Mouse (Mus musculus) heart, embryonic 16.5 days (tissue): ENCODE results near the gene Spg20. TPM values are rescaled to one million over a fixed set of nuclear protein-coding genes. Genes with fewer than 3 reads are reported as not detected.
A peak's percentile ranks its signal among the peaks of the same experiment; 100 is the strongest.

Experiments
- ATAC-seq: fragments of 200-750 bp; cut with Nextera tagmentation; replicated peaks from 2 replicates; pipeline ENCODE4 v1.8.0; 2017; ENCODE audit warnings: moderate number of reproducible peaks; ENCODE audit not compliant: insufficient read depth, low FRiP score; ENCODE audit errors: extremely low read depth
- H3K27ac ChIP-seq: fragments of 300-500 bp; sonication (generic); 2 replicates; pipeline ENCODE4 v1.5.1; 2014; ENCODE audit warnings: mild to moderate bottlenecking, low read length, control low read depth, moderate library complexity
- H3K27me3 ChIP-seq: fragments of 300-500 bp; sonication (generic); 2 replicates; pipeline ENCODE4 v1.6.1; 2014; ENCODE audit warnings: low read length, mixed read lengths; ENCODE audit not compliant: control insufficient read depth, insufficient read depth
- H3K36me3 ChIP-seq: fragments of 300-500 bp; sonication (generic); 2 replicates; pipeline ENCODE4 v1.6.1; 2014; ENCODE audit not compliant: control insufficient read depth, insufficient read depth
- H3K4me1 ChIP-seq: fragments of 300-500 bp; sonication (generic); 2 replicates; pipeline ENCODE4 v1.6.1; 2014; ENCODE audit warnings: low read length, mixed read lengths; ENCODE audit not compliant: control insufficient read depth, insufficient read depth
- H3K4me2 ChIP-seq: fragments of 300-500 bp; sonication (generic); 2 replicates; pipeline ENCODE4 v1.6.1; 2014; ENCODE audit warnings: low read depth, mild to moderate bottlenecking, control low read depth, low read length
- H3K4me3 ChIP-seq: fragments of 300-500 bp; sonication (generic); 2 replicates; pipeline ENCODE4 v1.5.1; 2014; ENCODE audit warnings: mild to moderate bottlenecking, control low read depth, low read length
- H3K9ac ChIP-seq: fragments of 300-500 bp; sonication (generic); 2 replicates; pipeline ENCODE4 v1.6.1; 2014; ENCODE audit warnings: low read length, control low read depth
- H3K9me3 ChIP-seq: fragments of 300-500 bp; sonication (generic); replicated peaks from 2 replicates; pipeline ENCODE4 v1.6.1; 2016; ENCODE audit warnings: low read length; ENCODE audit not compliant: control insufficient read depth
- WGBS: fragments of 180-500 bp; shearing (Covaris S2); extraction: QIAGEN DNeasy Blood & Tissue Kit; methylation state at CpG from one replicate; pipeline ENCODE4 v1.1.7; 2014; 5-methylcytosine and 5-hydroxymethylcytosine counted together
- polyA plus RNA-seq: library from polyadenylated mRNA; unstranded; fragments of >200 nt; fragmentation: Nextera tagmentation; extraction: Ambion mirVana; gene quantifications from 2 replicates; pipeline ENCODE4 v1.2.1, GENCODE M21; 2015

Gene Spg20
- polyA plus RNA-seq, result 29.0 and 29.7 TPM in 2 replicates

DNA sequence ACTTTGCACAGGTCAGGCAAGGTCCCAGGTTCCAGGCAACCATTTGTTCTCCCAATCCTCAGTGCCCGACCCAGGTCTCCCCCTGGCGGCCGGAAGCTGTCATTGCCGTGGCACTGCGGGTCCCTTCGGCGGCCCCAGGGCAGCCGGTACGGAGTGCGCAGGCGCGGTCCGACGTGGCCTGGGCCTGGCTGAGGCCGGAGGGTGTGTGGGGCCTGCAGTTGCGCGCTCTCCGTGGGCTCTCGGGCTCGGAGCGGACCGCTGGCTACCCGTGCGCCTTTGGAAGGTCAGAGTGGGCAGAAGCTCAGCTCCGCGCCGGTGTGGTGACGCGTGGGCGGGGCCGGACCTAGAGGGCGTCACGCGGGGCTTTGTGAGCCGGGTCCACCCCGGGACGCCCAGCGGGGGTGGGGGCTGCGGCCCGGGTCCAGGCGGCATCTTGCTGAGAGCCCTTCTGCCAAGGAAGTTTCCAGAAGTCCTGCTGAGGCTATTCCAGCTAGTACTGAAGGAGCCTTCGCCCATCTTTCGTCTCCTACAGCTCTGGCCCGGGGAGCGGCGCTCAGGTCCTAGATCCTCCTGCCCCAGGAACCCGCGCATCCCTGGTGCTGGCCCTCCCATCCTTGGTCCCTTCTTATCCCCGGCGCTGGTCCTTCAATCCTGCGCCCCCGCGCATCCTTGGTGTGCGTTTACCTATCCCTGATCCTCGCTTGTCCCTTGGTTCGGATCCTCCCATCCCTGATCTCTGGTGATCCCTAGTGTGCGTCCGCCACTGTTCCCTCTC is at the start of gene Spg20:
Gene Spg20, plus strand, starts transcription at position 174 of the 775 bp plus-strand sequence.
- peak within 1 kb of the TSS; percentile 89 for H3K4me3 ChIP-seq
- WGBS, result 1% methylated on average over 58 of the region's 58 CpGs
- peaks cover 3% of the 10 kb centered on the region for H3K36me3 ChIP-seq
- H3K9me3 ChIP-seq, result no peaks in the 10 kb centered on the region; the same call in 1 of the 2 replicates
- no peaks in the 10 kb centered on the region for H3K27me3 ChIP-seq
- peak within 1 kb of the TSS; percentile 90 for H3K27ac ChIP-seq
- H3K9ac ChIP-seq, result peak within 1 kb of the TSS; percentile 95
- H3K4me1 ChIP-seq, result peaks cover 32% of the 10 kb centered on the region
- peak within 1 kb of the TSS; percentile 70 for H3K4me2 ChIP-seq
- peak; percentile 94 for ATAC-seq

DNA sequence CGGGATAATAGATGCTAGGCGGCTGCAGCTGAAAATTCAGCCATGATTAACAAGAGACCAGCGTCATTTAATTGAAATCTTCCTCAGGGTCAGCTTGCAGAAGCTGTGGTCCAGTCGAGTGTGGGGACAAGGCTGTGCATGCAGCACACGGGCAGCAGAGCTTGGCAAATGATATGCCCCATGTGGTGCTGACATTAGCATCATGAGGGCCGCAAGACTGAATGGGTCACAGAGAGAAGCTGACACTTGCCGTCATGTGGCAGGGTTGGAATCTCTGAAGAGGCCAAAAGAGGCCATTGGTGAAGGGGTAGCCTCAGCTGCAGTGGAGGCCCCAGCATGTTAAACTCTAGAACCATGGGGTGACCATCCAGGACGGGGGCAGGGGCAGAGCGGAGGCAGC is 49.3 kb upstream of the Spg20 start:
- H3K9ac ChIP-seq, result no peak overlapping the region
- WGBS, result 67% methylated on average over 9 of the region's 9 CpGs
- peaks cover 6% of the 10 kb centered on the region for H3K27me3 ChIP-seq
- H3K4me2 ChIP-seq, result no peak overlapping the region
- H3K9me3 ChIP-seq, result no peaks in the 10 kb centered on the region
- no peaks in the 10 kb centered on the region for H3K4me1 ChIP-seq
- H3K4me3 ChIP-seq, result no peak overlapping the region
- no peak overlapping the region for H3K27ac ChIP-seq
- H3K36me3 ChIP-seq, result no peaks in the 10 kb centered on the region
- ATAC-seq, result no peak

- Histone ChIP-seq H3K4me3 (no peak overlapping the region), H3K27ac (no peak overlapping the region), H3K4me1 (no peaks in the 10 kb centered on the region), H3K9ac (no peak overlapping the region), H3K27me3 (peaks cover 7% of the 10 kb centered on the region), H3K36me3 (no peaks in the 10 kb centered on the region), H3K9me3 (no peaks in the 10 kb centered on the region), H3K4me2 (no peak overlapping the region)
- 5% methylated on average over 2 of the region's 2 CpGs for WGBS
- ATAC-seq, result no peak
Measured at GRCm38 (mm10) chr3:55064396-55064795, 47.5 kb upstream of the Spg20 start.

DNA sequence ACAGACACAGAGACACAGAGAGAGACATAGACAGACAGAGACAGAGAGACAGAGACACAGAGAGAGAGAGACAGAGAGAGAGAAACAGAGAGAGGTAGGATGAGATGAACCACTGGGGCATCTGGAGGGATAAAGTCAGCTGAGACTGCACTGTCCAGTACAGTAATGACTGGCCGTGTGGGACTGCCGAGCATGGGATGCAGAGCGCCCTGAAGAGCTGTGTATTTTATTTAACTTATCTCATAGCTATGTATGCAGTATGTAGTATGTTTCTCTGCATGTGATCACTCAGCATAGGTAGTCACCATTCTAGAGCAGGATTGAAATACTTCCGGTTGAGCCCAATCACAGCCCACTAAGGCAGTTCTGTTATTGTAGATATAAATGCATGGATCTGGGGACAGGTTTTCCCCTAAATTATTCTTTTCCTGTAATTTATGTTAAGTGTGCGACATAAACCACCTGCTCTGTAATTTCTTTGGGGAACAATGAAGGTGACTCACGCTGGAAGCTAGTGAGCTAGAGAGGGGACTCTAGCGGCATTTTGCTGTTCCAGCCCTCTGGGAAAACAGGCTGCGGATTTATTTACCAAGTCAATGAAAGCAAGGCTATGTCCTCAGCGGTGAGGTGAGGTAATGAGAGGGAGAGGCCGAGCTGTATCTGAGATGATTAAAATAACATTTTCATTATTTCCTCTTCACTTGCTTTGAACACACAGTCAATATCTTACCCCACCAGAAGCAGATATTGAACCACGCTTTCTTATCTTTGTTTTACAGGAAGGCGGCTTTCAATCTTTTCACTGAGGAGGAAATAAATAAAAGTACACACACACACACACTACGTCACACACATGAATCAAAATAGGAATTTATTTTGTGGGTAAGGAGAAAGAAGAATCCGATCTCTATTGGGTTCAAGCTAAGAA is 45.9 kb upstream of the Spg20 start:
- H3K36me3 ChIP-seq, result no peaks in the 10 kb centered on the region
- H3K27me3 ChIP-seq, result peaks cover 7% of the 10 kb centered on the region
- no peak overlapping the region for H3K9ac ChIP-seq
- no peaks in the 10 kb centered on the region for H3K4me1 ChIP-seq
- ATAC-seq, result no peak
- no peak overlapping the region for H3K4me2 ChIP-seq
- H3K27ac ChIP-seq, result no peak overlapping the region
- 54% methylated on average over 14 of the region's 14 CpGs for WGBS
- H3K9me3 ChIP-seq, result no peaks in the 10 kb centered on the region
- no peak overlapping the region for H3K4me3 ChIP-seq

GRCm38 (mm10) chr3:55066666-55067023 is 45.3 kb upstream of the Spg20 start:
- Histone ChIP-seq H3K9ac (no peak overlapping the region), H3K27me3 (peaks cover 7% of the 10 kb centered on the region), H3K4me3 (no peak overlapping the region), H3K4me2 (no peak overlapping the region), H3K4me1 (no peaks in the 10 kb centered on the region), H3K27ac (no peak overlapping the region), H3K36me3 (no peaks in the 10 kb centered on the region), H3K9me3 (no peaks in the 10 kb centered on the region)
- ATAC-seq, result no peak
- 65% methylated on average over 12 of the region's 12 CpGs for WGBS

DNA sequence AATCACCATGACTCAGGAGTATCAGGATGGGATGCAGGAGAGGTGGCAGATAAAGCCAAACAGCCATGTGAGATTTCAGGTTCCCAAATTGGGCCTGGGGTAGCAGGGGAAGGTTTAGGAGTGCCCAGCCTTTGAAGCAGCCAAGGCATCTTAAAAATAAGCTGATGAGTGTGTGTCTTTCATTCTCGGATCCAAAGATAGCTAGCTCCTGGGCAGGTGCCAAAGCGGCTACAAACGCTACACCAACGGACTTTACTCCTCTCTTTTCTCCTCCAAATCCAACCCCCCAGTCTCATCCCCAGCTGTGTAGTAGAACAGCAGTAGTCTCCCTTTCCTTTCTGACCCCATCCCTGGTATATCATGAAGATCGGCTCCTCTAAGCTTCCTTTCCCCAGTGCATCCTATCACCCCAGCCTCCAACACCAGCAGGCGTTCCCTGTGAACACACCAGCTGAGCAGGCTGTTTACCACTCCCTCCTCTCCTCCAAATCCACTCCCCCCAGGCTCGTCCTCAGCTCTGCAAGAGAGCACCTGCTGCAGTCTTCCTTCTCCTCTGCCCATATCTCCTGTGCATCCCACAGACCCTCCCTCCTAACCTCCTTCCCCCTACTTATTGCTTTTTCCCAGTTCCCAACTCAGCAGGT is 44.0 kb upstream of the Spg20 start:
- ATAC-seq, result no peak
- no peaks in the 10 kb centered on the region for H3K4me1 ChIP-seq
- peaks cover 7% of the 10 kb centered on the region for H3K27me3 ChIP-seq
- H3K36me3 ChIP-seq, result no peaks in the 10 kb centered on the region
- 18% methylated on average over 7 of the region's 7 CpGs for WGBS
- no peaks in the 10 kb centered on the region for H3K9me3 ChIP-seq
- H3K4me2 ChIP-seq, result no peak overlapping the region
- H3K4me3 ChIP-seq, result no peak overlapping the region
- H3K9ac ChIP-seq, result no peak overlapping the region
- no peak overlapping the region for H3K27ac ChIP-seq

DNA sequence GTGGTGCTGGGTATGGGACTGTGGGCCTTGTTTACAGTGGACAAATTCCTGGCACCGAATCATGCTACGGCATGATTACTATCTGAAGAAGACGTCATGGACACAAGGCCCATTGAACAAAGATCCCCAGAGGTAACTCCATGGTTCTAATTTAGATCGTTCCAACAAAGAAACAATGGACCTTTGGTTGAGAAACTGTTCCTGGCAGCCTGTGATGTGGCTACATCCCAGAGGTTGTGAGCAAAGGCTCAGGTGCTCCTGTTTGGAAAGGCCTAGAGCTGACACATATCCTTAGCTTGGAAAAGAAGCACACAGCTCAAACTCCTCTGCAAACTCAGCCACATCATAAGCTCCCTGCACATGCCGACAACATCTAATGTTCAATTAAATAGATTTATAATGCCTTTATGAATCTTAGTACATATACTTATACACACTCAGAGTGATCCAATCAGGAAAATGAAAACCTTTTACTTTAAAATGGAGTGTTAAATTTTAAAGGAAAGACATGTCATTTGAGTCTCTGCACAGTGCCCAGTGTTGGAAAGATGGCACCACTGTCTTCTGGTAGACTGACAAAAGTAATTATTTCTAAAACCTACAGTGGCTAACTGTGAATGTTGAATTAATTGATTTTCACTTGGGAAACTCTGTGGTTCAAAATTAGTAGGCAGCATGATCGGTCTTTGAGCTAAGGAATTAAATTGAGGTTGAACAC is 37.2 kb upstream of the Spg20 start:
- Histone ChIP-seq H3K4me2 (no peak overlapping the region), H3K4me1 (no peaks in the 10 kb centered on the region), H3K9me3 (no peaks in the 10 kb centered on the region), H3K4me3 (no peak overlapping the region), H3K27me3 (no peaks in the 10 kb centered on the region), H3K27ac (no peak overlapping the region), H3K36me3 (no peaks in the 10 kb centered on the region), H3K9ac (no peak overlapping the region)
- ATAC-seq, result no peak
- 77% methylated on average over 6 of the region's 6 CpGs for WGBS

GRCm38 (mm10) chr3:55075294-55075648 is 36.6 kb upstream of the Spg20 start:
- Histone ChIP-seq H3K27ac (no peak overlapping the region), H3K27me3 (no peaks in the 10 kb centered on the region), H3K9ac (no peak overlapping the region), H3K4me3 (no peak overlapping the region), H3K9me3 (no peaks in the 10 kb centered on the region), H3K4me1 (no peaks in the 10 kb centered on the region; the same call in 1 of the 2 replicates), H3K36me3 (no peaks in the 10 kb centered on the region), H3K4me2 (no peak overlapping the region)
- WGBS, result 64% methylated on average over 3 of the region's 3 CpGs
- no peak for ATAC-seq
